Mouse (Mus musculus) forebrain, embryonic 11.5 days (tissue): ENCODE results near the gene Trub2. TPM values are rescaled to one million over a fixed set of nuclear protein-coding genes. Genes with fewer than 3 reads are reported as not detected.

Experiments used
- ATAC-seq: fragments of 200-750 bp; cut with Nextera tagmentation; replicated peaks from 2 replicates; pipeline ENCODE4 v1.8.0; 2017; ENCODE audit warnings: moderate TSS enrichment; ENCODE audit not compliant: low FRiP score
- DNase-seq: peaks from one replicate; pipeline ENCODE4 v3.0.0-alpha.2; 2017; ENCODE audit warnings: low spot score
- H3K27ac ChIP-seq: fragments of 300-500 bp; sonication (generic); 2 replicates; pipeline ENCODE4 v1.5.1; 2014; ENCODE audit warnings: low read depth, low read length
- H3K27me3 ChIP-seq: fragments of 300-500 bp; sonication (generic); 2 replicates; pipeline ENCODE4 v1.6.1; 2014; ENCODE audit warnings: mild to moderate bottlenecking, low read length, mixed read lengths; ENCODE audit not compliant: control insufficient read depth, insufficient read depth
- H3K36me3 ChIP-seq: fragments of 300-500 bp; sonication (generic); 2 replicates; pipeline ENCODE4 v1.6.1; 2014; ENCODE audit warnings: mild to moderate bottlenecking, low read length, moderate library complexity, mixed read lengths; ENCODE audit not compliant: control insufficient read depth, insufficient read depth
- H3K4me1 ChIP-seq: fragments of 300-500 bp; sonication (generic); replicated peaks from 2 replicates; pipeline ENCODE4 v1.6.1; 2014; ENCODE audit warnings: low read length, mixed read lengths; ENCODE audit not compliant: control insufficient read depth, insufficient read depth
- H3K4me2 ChIP-seq: fragments of 300-500 bp; sonication (generic); 2 replicates; pipeline ENCODE4 v1.6.1; 2014; ENCODE audit warnings: low read depth, mild to moderate bottlenecking, low read length, moderate library complexity, mixed read lengths; ENCODE audit not compliant: severe bottlenecking
- H3K4me3 ChIP-seq: fragments of 300-500 bp; sonication (generic); 2 replicates; pipeline ENCODE4 v1.5.1; 2014; ENCODE audit warnings: low read depth, low read length
- H3K9ac ChIP-seq: fragments of 300-500 bp; sonication (generic); 2 replicates; pipeline ENCODE4 v1.6.1; 2014; ENCODE audit warnings: low read length
- H3K9me3 ChIP-seq: fragments of 300-500 bp; sonication (generic); 2 replicates; pipeline ENCODE4 v1.6.1; 2016; ENCODE audit warnings: low read length, mixed read lengths; ENCODE audit not compliant: control insufficient read depth
- WGBS: fragments of 180-500 bp; shearing (Covaris S2); extraction: QIAGEN DNeasy Blood & Tissue Kit; methylation state at CpG from one replicate; pipeline ENCODE4 v1.1.7; 2014; 5-methylcytosine and 5-hydroxymethylcytosine counted together
- polyA plus RNA-seq: library from polyadenylated mRNA; unstranded; fragments of >200 nt; fragmentation: Nextera tagmentation; extraction: Ambion mirVana; gene quantifications from 2 replicates; pipeline ENCODE4 v1.2.1, GENCODE M21; 2014

The Trub2 gene
- polyA plus RNA-seq, 1 experiment from 2014 or later: 35.0 TPM

GRCm38 (mm10) chr2:29741207-29741606 is 47.1 kb downstream of the Trub2 start:
- ATAC-seq: no peak
- 94% methylated on average over 6 of the region's 6 CpGs for WGBS
- H3K4me1 ChIP-seq: no peaks in the 10 kb centered on the region
- H3K4me2 ChIP-seq: no peak overlapping the region
- no peak for DNase-seq
- no peak overlapping the region for H3K27ac ChIP-seq
- no peak overlapping the region for H3K9ac ChIP-seq
- H3K4me3 ChIP-seq: no peak overlapping the region
- peaks cover 7% of the 10 kb centered on the region for H3K27me3 ChIP-seq
- no peaks in the 10 kb centered on the region for H3K9me3 ChIP-seq
- peaks cover under 1% of the 10 kb centered on the region; the same call in 1 of the 2 replicates for H3K36me3 ChIP-seq

GRCm38 (mm10) chr2:29739368-29739767 is 48.9 kb downstream of the Trub2 start:
- no peaks in the 10 kb centered on the region for H3K4me1 ChIP-seq
- H3K4me2 ChIP-seq: no peak overlapping the region
- H3K9me3 ChIP-seq: no peaks in the 10 kb centered on the region
- H3K27ac ChIP-seq: no peak overlapping the region
- ATAC-seq: no peak
- no peak overlapping the region for H3K9ac ChIP-seq
- WGBS: 86% methylated on average over 5 of the region's 5 CpGs
- no peaks in the 10 kb centered on the region for H3K27me3 ChIP-seq
- no peak for DNase-seq
- no peak overlapping the region for H3K4me3 ChIP-seq
- H3K36me3 ChIP-seq: peaks cover 8% of the 10 kb centered on the region; the same call in 1 of the 2 replicates

DNA sequence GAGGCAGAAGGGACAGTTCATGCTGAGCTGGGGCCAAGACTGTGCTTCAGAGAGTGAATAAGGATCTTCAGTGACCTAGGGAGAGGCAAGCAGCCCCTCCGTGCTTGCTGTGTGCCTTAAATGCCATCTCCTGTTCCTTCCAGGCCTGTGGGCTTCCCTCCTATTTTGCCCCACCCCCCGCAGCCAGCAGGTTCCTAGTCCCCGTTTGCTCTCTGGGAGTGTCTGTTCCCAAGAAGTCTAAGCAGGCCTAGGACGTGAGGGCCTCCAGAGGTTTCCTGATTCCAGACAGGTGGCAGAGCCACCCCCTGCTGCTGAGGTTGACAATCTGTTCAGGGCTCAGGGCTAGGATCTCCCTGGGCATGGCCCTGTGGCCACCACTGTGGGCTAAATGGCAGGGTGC is 49.5 kb downstream of the Trub2 start:
- Histone ChIP-seq H3K9me3 (no peaks in the 10 kb centered on the region), H3K27ac (no peak overlapping the region), H3K27me3 (no peaks in the 10 kb centered on the region), H3K4me1 (no peaks in the 10 kb centered on the region), H3K4me3 (no peak overlapping the region), H3K9ac (no peak overlapping the region), H3K4me2 (no peak overlapping the region), H3K36me3 (peaks cover 8% of the 10 kb centered on the region; the same call in 1 of the 2 replicates)
- no peak for ATAC-seq
- no peak for DNase-seq
- WGBS: 78% methylated on average over 4 of the region's 4 CpGs

GRCm38 (mm10) chr2:29737209-29737925 is 50.9 kb downstream of the Trub2 start:
- 88% methylated on average over 12 of the region's 12 CpGs for WGBS
- DNase-seq (no peak), ATAC-seq (no peak)
- H3K36me3 ChIP-seq: peaks cover 8% of the 10 kb centered on the region; the same call in 1 of the 2 replicates
- H3K27ac ChIP-seq: no peak overlapping the region
- no peaks in the 10 kb centered on the region for H3K4me1 ChIP-seq
- H3K4me2 ChIP-seq: no peak overlapping the region
- no peak overlapping the region for H3K9ac ChIP-seq
- H3K9me3 ChIP-seq: no peaks in the 10 kb centered on the region
- no peaks in the 10 kb centered on the region for H3K27me3 ChIP-seq
- H3K4me3 ChIP-seq: no peak overlapping the region

- 94% methylated on average over 12 of the region's 12 CpGs for WGBS
- no peaks in the 10 kb centered on the region for H3K9me3 ChIP-seq
- H3K27me3 ChIP-seq: no peaks in the 10 kb centered on the region
- H3K4me1 ChIP-seq: no peaks in the 10 kb centered on the region
- peaks cover 8% of the 10 kb centered on the region; the same call in 1 of the 2 replicates for H3K36me3 ChIP-seq
- ATAC-seq: no peak
- DNase-seq: no peak
- H3K9ac ChIP-seq: no peak overlapping the region
- H3K27ac ChIP-seq: no peak overlapping the region
- H3K4me2 ChIP-seq: no peak overlapping the region
- H3K4me3 ChIP-seq: no peak overlapping the region
Observed at GRCm38 (mm10) chr2:29735708-29736107, 52.6 kb downstream of the Trub2 start.

- Histone ChIP-seq H3K4me3 (no peak overlapping the region), H3K27ac (no peak overlapping the region), H3K4me1 (no peaks in the 10 kb centered on the region), H3K4me2 (no peak overlapping the region), H3K9ac (no peak overlapping the region), H3K27me3 (no peaks in the 10 kb centered on the region), H3K9me3 (no peaks in the 10 kb centered on the region), H3K36me3 (peaks cover 8% of the 10 kb centered on the region; the same call in 1 of the 2 replicates)
- WGBS: 97% methylated on average over 5 of the region's 5 CpGs
- ATAC-seq: no peak
- DNase-seq: no peak
Observed at GRCm38 (mm10) chr2:29733348-29733747, 55.0 kb downstream of the Trub2 start.

GRCm38 (mm10) chr2:29732559-29732958 is 55.7 kb downstream of the Trub2 start:
- Histone ChIP-seq H3K4me3 (no peak overlapping the region), H3K27me3 (no peaks in the 10 kb centered on the region), H3K9ac (no peak overlapping the region), H3K36me3 (peaks cover 8% of the 10 kb centered on the region; the same call in 1 of the 2 replicates), H3K4me2 (no peak overlapping the region), H3K9me3 (no peaks in the 10 kb centered on the region), H3K4me1 (no peaks in the 10 kb centered on the region), H3K27ac (no peak overlapping the region)
- 91% methylated on average over 10 of the region's 10 CpGs for WGBS
- DNase-seq: no peak
- no peak for ATAC-seq

DNA sequence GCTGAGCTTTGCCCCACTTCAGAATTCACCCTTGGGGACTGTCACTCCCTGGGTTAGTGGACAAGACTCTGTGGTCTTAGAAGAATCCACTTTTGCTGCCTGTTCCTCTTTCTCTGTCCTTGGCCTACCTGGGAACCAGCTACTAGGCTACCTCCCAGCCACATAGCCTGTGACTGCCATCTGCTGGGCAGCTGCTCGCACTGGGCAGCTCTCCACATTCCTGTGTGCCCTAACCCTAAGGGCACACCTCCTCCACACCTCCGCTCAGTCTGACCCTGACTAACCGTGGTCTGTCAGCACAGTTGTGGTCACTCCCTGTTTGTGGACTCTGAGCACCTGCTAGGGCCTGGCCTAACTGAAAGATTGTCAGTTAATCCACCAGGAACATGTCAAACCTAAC is 56.8 kb downstream of the Trub2 start:
- H3K4me1 ChIP-seq: no peaks in the 10 kb centered on the region
- H3K27ac ChIP-seq: no peak overlapping the region
- no peak overlapping the region for H3K4me2 ChIP-seq
- H3K36me3 ChIP-seq: peaks cover 8% of the 10 kb centered on the region; the same call in 1 of the 2 replicates
- H3K9me3 ChIP-seq: no peaks in the 10 kb centered on the region
- no peak overlapping the region for H3K9ac ChIP-seq
- H3K27me3 ChIP-seq: no peaks in the 10 kb centered on the region
- no peak overlapping the region for H3K4me3 ChIP-seq
- WGBS: 74% methylated on average over 3 of the region's 3 CpGs
- DNase-seq: no peak
- no peak for ATAC-seq

GRCm38 (mm10) chr2:29729500-29729899 is 58.8 kb downstream of the Trub2 start:
- Histone ChIP-seq H3K27ac (no peak overlapping the region), H3K27me3 (no peaks in the 10 kb centered on the region), H3K9me3 (no peaks in the 10 kb centered on the region), H3K4me3 (no peak overlapping the region), H3K36me3 (no peaks in the 10 kb centered on the region; the same call in 1 of the 2 replicates), H3K9ac (no peak overlapping the region), H3K4me2 (no peak overlapping the region), H3K4me1 (no peaks in the 10 kb centered on the region)
- DNase-seq (no peak), ATAC-seq (no peak)
- WGBS: 55% methylated on average over 2 of the region's 2 CpGs
